Mouse (Mus musculus) bone marrow macrophage, adult 2 months (primary cell): Measurements from ENCODE around the gene Ccnd2.

Source experiments
- CTCF ChIP-seq: IDR thresholded peaks from 2 replicates; pipeline ENCODE4 v1.5.1; 2012; ENCODE audit warnings: low read depth, mild to moderate bottlenecking, low read length, moderate library complexity
- POLR2A ChIP-seq: IDR thresholded peaks from 2 replicates; pipeline ENCODE4 v1.6.1; 2012; ENCODE audit warnings: mild to moderate bottlenecking, low read depth, low read length, borderline replicate concordance

DNA sequence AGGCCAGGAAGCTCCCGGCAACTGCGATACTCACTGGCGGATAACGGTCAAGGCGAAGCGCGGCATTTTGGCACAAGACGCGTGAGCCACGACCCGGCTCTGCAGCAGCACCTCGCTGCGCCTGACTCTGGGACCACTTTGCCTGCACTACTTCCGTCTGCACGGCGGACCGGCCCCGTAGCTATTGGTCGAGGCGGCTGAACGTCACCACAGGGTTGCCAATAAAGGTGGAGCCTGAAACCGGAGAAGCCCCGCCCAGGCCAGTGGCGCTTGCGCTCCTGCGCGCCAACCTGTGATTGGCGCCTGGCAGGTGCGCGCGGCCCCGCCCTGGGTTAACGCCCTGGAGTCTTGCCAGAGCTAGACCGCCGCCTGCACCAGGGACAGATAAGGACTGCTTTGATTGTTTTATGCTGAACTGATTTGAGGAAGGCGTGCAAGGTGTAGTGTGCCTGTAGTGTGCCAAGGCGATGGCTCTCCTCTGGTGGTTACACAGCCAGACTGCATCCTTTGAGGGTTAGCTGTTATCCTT lies 42.5 kb downstream of the Ccnd2 start, which contains the start of gene Tigar:
- TF ChIP-seq CTCF, result no peak
- peak; percentile 49; the same call in 1 of the 2 replicates for TF ChIP-seq POLR2A
